Mouse (Mus musculus) retina, postnatal 7 days (tissue): ENCODE results near the gene Cacng7.

ENCODE experiments used
- DNase-seq: peaks from one replicate; pipeline ENCODE4 v3.0.0-alpha.2; 2012; ENCODE audit warnings: low read depth, low spot score

Gene Cacng7

GRCm38 (mm10) chr7:3345301-3345700 is 12.5 kb downstream of the Cacng7 start:
- DNase-seq: no peak

DNA sequence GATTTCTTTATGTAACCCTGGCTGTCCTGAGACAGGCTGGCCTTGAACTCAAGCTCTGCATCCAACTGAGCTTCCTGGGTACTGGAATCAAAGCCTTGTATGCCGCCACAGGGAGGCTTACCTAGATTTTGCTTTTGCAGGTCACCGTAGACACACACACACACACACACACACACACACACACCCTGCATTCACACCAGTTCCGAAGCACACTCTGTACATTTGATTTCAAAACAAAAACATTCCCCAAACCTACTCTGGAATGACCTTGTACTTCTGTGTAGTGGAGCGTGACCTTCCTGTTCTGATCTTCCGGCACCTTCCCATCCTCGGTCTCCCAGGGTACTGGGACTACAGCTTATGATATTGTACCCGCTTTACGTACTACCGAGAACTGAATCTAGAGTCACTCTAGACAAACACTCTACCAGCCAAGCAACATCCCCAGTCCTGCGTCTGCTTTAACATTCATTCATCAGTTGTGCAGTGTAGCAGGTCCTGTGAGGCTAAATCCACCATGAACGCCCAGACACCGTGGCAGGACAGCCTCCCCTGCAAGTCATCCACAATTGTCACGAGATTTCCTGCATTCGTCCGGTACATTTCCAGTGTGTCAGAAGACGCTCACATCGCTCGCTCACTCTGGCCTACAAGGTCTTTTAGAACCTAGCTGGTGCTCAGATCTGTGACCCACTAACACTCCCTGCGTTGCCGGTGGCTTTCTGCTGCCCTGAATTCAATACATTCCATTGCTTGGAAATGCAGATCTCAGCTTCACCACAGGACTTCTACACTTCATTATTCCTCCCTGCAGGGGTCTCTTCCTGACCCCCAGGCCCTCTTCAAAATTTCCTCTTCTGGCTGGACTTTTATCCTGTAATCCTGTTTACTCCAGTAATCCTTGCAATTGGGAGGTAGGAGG is 14.9 kb downstream of the Cacng7 start:
- no peak for DNase-seq

- DNase-seq: no peak
These were observed 15.6 kb downstream of the Cacng7 start for GRCm38 (mm10) chr7:3348326-3348725.

GRCm38 (mm10) chr7:3349775-3350174 is 17.0 kb downstream of the Cacng7 start:
- no peak for DNase-seq

- DNase-seq: no peak
These were observed 18.8 kb downstream of the Cacng7 start for GRCm38 (mm10) chr7:3351536-3351935.

GRCm38 (mm10) chr7:3354850-3355249 is 22.1 kb downstream of the Cacng7 start:
- no peak for DNase-seq

GRCm38 (mm10) chr7:3360678-3361077 is 27.9 kb downstream of the Cacng7 start:
- DNase-seq: no peak

DNA sequence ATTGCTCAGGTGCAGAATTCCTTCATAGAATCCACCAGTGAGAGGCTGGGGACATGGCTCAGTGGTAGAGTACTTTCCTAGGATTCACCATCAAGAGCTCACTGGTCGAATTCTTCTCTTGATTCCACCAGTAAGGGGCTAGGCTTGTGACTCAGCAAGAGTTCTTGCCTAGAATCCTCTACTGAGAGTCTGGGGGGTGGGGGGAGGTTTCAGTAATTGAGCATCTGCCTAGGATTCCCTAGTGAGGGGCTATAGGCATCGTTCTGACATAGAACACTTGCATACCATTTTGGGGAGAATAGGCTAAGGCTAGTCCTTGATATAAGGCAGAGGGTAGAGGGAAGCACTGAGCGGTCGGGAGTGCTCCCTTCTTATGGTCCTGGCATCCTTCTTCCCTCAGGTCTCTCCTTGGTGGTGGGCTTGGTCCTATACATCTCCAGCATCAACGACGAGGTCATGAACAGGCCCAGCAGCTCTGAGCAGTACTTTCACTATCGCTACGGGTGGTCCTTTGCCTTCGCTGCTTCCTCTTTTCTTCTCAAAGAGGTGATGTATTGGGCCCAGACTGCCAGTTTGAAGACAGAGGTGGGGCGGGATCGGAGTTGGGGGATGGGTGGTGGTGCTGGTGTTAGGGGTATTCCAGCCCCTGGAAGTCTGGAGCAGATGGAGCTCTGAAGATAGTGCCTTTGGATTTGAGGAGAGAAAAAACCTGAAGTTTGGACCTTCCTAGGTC is 33.0 kb downstream of the Cacng7 start:
- no peak for DNase-seq

DNA sequence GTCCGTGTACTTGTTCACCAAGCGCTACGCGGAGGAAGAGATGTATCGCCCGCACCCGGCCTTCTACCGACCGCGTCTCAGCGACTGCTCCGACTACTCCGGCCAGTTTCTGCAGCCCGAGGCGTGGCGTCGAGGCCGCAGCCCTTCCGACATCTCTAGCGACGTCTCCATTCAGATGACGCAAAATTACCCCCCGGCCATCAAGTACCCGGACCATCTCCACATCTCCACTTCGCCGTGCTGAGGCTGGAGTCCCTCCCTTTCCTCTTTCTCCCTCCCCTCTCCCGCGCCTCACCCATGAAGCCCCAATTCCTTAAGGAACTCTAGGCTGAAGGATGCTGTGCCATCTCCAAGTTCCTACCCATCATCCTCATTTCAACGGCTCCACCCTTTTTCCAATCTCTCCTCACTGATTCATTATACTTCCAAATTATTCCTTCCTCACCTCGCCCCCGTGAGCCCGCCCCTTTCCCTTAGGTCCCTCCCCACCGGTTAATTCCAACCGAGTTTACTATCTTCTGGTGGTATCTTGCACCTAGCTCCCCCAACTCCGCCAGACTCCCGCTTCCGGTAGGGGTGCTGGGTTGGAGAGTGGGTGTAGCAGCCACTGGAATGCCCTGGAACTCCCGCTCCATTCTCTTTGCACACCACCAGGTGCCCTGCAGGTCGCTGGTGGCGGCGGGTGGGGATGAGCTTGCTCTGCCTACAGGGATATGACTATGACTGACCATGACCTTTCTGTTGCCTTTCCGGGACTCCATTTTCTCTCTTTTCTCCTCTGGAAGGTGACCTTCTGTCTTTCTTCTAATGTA is 34.2 kb downstream of the Cacng7 start:
- DNase-seq: no peak

DNA sequence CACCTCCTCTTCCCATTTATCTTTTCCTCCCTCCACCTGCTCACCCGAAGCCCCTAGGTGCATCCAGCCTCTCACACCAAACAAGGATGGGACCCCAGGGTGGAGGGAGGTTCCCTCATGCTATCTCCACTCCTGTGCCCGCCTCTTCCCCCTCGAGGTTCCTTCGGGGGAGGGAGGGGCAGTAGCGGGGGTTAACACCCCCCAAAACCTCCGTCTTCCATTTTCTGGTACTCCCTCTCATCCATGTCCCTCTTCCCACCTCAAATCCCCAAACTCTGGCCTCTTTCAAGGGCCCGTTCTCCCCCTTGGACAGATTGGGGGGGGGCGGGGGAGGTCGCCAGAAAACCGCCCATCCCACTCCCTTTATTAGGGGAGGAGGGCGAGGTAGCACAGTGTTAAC is 34.8 kb downstream of the Cacng7 start:
- DNase-seq: no peak

DNA sequence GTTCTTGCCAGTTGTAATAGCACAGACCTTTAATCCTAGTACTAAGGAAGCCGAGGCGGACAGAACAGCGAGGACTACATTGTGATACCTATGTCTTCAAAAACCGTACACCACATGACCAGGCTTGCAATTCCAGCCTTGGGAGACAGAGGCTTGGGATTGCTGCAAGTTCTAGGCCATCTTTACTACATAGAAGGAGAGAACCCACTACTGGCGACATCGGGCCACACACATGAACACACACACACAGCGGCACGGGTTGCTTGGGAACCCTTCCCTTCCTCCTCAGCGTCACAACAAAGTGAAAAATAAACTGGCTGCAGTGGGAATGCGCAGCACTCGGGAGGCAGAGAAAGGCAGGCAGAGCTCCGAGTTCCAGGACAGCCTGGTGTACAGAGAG is 35.6 kb downstream of the Cacng7 start:
- DNase-seq: no peak

DNA sequence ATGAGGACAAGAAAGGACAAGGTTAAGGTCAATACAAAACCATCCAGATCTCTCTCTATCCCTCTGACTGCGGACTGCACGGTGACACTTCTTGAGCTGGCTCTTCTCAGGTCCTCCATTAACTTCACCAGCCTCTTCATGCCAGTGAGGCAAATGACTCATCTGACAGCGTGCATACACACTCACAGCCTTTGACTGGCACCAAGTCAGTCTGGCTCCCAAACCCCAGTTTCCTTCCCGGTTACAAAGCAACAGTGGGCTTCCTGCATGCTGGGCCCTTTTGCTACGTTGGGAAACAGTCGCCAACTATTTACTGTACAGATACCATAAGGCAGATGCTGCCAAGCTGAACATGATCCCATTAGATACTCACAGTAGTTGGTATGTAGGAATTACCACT is 36.4 kb downstream of the Cacng7 start:
- DNase-seq: no peak

- DNase-seq: no peak
These were observed 37.7 kb downstream of the Cacng7 start for GRCm38 (mm10) chr7:3370407-3370806.

GRCm38 (mm10) chr7:3372376-3372775 is 39.6 kb downstream of the Cacng7 start:
- DNase-seq: no peak

DNA sequence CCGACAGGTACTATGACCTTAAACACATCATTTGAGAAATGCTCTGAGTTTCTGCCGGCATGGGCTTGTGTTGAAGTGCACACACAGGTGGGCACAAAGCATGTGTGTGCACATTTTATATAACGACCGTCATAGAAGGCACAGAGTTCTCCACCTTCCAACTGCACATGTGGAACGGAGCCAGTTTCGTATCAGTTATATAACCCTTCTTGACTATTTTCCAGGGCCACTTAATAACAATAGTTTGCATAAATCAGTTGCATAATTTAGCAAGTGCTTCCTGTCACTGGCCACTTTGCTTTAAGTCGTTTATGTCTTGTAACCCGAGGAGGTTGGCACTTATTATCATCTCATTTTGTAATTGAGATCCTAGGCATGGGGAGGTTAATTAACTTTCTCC is 41.0 kb downstream of the Cacng7 start:
- DNase-seq: no peak

DNA sequence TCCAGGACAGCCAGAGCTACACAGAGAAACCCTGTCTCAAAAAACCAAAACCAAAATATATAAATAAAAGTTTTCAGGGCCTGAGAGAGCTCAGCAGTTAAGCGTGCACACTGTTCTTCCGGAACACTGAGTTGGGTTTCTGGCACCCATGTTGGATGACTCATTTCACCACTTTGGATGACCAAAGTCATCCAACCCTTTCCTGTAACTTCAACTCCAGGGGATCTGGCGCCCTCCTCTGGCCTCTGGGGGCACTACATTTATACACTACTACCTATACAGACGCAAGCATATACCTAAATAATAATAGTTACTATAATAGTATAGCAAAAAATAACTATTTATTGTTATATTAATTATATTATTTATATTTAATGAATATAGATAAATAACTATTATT is 44.1 kb downstream of the Cacng7 start:
- DNase-seq: no peak

DNA sequence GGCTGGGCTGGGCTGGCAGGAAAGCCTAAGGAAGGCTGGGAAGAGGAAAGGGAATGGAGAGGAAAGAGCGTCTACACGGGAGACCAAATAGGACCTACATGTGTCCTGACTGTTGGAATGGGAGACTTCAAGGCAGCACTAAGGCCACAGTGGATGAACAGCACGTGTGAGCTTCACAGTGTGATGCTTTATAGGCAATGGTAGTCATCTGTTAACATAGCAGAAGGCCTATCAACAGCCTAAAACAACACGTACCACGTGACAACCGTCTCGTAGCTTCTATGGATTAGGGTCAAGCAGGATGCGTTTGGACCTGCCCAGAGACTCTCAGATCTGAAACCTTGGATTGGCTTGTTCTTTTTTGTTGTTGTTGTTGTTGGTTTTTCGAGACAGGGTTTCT is 49.4 kb downstream of the Cacng7 start:
- DNase-seq: no peak

DNA sequence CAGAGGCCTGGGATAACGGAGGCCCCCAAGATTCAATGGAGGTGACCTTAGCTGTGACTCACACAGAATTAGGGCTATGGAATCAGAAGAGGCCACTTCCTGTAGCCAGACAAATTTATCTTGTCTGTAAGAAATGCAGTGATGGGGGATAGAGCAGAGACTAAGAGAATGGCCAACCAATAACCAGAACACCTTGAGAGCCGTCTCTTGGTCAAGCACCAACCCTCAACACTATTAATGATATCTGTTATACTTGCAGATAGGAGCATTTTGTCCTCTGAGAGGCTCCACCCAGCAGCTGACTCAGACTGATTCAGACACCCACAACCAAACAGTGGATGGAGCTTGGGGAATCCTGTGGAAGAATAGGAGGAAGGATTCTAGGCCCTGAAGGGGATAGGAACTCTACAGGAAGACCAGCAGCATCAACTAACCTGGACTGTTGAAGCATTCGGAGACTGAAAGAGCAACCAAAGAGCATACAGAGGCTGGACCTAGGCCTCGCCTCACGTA is 52.1 kb downstream of the Cacng7 start:
- no peak for DNase-seq

- no peak for DNase-seq
These were observed 53.4 kb downstream of the Cacng7 start for GRCm38 (mm10) chr7:3386036-3386730.

GRCm38 (mm10) chr7:3387761-3388160 is 55.0 kb downstream of the Cacng7 start:
- DNase-seq: no peak

DNA sequence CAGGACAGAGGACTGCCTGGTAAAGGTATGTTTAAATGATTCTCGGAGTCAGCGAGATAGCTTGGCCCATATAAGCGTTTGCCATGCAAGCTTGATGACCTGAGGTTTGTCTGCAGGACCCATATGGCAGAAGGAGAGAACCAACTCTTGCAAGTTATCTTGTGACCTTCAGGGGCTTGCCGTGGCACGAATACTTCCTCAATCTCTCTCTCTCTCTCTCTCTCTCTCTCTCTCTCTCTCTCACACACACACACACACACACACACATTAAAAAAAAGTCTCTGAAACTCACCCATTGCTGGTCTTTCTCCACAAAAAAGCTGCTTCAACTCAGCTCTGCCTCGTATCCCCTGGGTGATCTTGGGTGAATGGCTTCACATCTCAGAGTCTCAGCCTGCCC is 56.1 kb downstream of the Cacng7 start:
- DNase-seq: no peak
